Mouse (Mus musculus): Measurements from ENCODE around the gene Rpl6. TPM values are rescaled to one million over a fixed set of nuclear protein-coding genes. Genes with fewer than 3 reads are reported as not detected.

Gene Rpl6
- 672 and 863 TPM in 2 replicates for total RNA-seq (2014; rRNA removed)
- polyA plus RNA-seq (2015; fragmentation: Nextera tagmentation; extraction: Ambion mirVana) = 359 and 435 TPM in 2 replicates

DNA sequence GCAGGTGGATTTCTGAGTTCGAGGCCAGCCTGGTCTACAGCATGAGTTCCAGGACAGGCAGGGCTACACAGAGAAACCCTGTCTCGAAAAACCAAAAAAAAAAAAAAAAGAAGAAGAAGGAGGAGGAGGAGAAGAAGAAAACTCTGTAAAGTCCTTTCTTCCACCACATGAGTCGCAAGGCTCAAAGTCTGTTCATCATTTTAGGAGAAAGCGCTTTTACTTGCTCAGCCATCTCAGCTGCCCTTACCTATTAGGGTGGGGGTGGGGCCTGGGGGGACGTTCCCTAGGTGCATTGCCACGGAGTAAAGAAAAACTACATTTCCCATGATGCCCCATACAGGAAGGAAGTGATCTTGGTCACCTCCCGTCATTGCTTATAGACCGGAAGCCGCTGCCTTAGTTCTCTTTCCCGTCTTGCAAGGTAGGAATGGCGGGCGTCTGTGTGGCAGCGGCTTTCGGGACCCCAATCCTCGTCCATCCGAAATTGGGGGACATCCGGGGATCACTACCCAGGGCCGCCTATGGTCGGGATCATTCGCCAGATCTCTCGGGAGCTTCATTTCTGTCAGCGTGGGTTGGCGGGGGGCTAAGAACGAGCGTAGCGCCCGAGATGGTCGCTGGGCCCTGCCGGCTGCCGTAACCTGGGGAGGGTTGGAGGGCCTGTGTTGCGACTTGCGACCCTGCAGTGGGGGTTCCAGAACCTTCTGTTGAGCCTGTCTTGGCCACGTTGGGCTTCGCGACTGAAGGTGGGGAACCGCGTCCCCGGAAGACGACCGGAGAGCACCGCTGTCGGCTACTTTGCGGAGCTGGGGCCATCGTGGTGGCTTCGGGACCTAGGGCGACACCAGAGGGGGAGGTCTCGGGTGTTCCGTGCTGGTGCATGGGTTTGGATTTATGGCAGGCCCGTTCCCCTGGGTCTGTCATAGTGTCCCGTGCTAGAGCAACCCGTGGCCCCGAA lies at the start of gene Rpl6:
Gene Rpl6 (plus strand): TSS at position 350 of the 958 bp plus-strand sequence.
- peak within 1 kb of the TSS; percentile 83 for H3K27ac ChIP-seq (ENCODE audit: low read depth, low read length)
- H3K9ac ChIP-seq = peak within 1 kb of the TSS; percentile 90
- no peaks in the 10 kb centered on the region for H3K9me3 ChIP-seq (ENCODE audit: low read length)
- WGBS = 1% methylated on average over 52 of the region's 52 CpGs
- peak; percentile 90 for DNase-seq
- peak within 1 kb of the TSS; percentile 77 for H3K4me2 ChIP-seq (ENCODE audit: low read depth)
- peaks cover 31% of the 10 kb centered on the region for H3K36me3 ChIP-seq (ENCODE audit: insufficient read depth)
- peak within 1 kb of the TSS; percentile 78 for H3K4me3 ChIP-seq (ENCODE audit: low read depth, low read length)
- ATAC-seq = peak; percentile 97
- 0 out of 2 replicates have a peak, but pooled peaks cover 2% of the 10 kb centered on the region for H3K4me1 ChIP-seq (ENCODE audit: insufficient read depth)
- TF ChIP-seq CTCF (IDR thresholded peaks at IDR 0.05; ENCODE audit: low read depth) = no peak
- no peaks in the 10 kb centered on the region for H3K27me3 ChIP-seq (ENCODE audit: insufficient read depth, low read length)

DNA sequence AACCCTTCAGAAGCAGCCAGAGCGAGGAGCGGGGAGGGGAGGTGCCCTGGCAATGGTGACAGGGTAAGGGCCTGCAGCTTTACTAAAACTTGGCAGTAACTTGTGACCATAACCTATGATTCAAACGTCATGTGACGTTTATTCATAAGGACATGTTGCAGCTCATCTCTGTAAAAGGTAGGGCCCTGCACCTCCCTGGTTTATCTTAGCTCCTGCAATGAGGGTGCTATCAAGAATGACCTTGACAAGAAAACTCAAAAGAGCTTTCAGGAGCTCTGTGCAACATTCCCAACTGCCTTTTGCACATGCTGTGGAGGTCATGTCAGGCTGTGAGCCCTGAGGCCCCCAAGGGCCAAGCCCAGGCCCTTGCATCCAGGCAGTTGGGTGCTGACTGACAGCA lies 48.2 kb upstream of the Rpl6 start:
- WGBS = 83% methylated on average over 4 of the region's 4 CpGs

DNA sequence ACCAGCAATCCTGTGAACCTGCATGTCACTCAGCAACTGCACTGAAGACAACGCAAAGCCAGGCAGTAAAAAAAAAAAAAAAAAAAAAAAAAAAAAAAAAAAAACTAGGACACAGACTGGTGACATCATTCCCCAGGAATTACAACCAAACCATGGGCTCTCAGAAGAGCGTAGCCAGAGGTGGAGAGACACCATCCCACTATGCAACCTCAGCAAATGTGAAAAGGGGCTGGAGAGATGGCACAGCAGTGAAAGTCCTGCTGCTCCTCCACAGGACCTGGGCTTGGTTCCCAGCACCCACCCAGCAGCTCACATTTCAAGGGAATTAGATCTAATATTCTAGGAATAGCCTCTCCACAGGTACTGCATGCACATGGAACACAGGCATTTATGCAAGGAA lies 47.3 kb upstream of the Rpl6 start:
- no peak overlapping the region for H3K4me2 ChIP-seq (ENCODE audit: low read depth)
- 54% methylated on average over 2 of the region's 2 CpGs for WGBS
- DNase-seq = no peak
- TF ChIP-seq CTCF (IDR thresholded peaks at IDR 0.05; ENCODE audit: low read depth) = no peak
- H3K9ac ChIP-seq = no peak overlapping the region
- no peaks in the 10 kb centered on the region for H3K9me3 ChIP-seq (ENCODE audit: low read length)
- no peak overlapping the region for H3K4me3 ChIP-seq (ENCODE audit: low read depth, low read length)
- peaks cover 64% of the 10 kb centered on the region for H3K36me3 ChIP-seq (ENCODE audit: insufficient read depth)
- H3K27ac ChIP-seq (ENCODE audit: low read depth, low read length) = no peak overlapping the region
- no peaks in the 10 kb centered on the region for H3K27me3 ChIP-seq (ENCODE audit: insufficient read depth, low read length)
- no peak for ATAC-seq
- no peaks in the 10 kb centered on the region for H3K4me1 ChIP-seq (ENCODE audit: insufficient read depth)

More for the DNA sequence above, 48.2 kb upstream of the Rpl6 start:
- no peak for DNase-seq
- Histone ChIP-seq H3K27ac (ENCODE audit: low read depth, low read length) (no peak overlapping the region), H3K9ac (no peak overlapping the region), H3K4me2 (ENCODE audit: low read depth) (no peak overlapping the region), H3K4me3 (ENCODE audit: low read depth, low read length) (no peak overlapping the region), H3K9me3 (ENCODE audit: low read length) (no peaks in the 10 kb centered on the region), H3K27me3 (ENCODE audit: insufficient read depth, low read length) (no peaks in the 10 kb centered on the region), H3K36me3 (ENCODE audit: insufficient read depth) (peaks cover 62% of the 10 kb centered on the region), H3K4me1 (ENCODE audit: insufficient read depth) (no peaks in the 10 kb centered on the region)
- ATAC-seq = no peak
- no peak for TF ChIP-seq CTCF (IDR thresholded peaks at IDR 0.05; ENCODE audit: low read depth)

DNA sequence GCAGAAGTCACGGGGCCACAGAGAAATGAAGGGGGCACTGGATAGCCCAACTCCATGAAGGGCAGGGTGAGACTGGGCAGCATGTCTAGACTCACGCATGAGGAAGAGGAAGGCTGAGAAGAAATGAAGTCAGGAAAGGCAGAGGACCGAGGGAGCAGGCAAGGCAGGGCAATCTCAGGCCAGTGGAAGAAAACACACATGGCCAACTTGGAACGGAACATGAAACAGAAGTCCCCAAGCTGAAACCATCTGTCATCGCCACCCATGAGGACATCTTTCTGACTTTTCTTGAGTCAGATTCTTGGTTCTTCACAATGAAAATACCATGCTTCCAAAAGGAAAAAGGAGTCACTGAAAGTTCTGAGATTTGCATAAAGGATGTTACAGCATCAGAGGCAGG lies 46.8 kb upstream of the Rpl6 start:
- 91% methylated on average over 5 of the region's 5 CpGs for WGBS
- no peaks in the 10 kb centered on the region for H3K4me1 ChIP-seq (ENCODE audit: insufficient read depth)
- no peaks in the 10 kb centered on the region for H3K27me3 ChIP-seq (ENCODE audit: insufficient read depth, low read length)
- no peak for ATAC-seq
- H3K36me3 ChIP-seq (ENCODE audit: insufficient read depth) = peaks cover 64% of the 10 kb centered on the region
- no peak overlapping the region for H3K4me3 ChIP-seq (ENCODE audit: low read depth, low read length)
- DNase-seq = no peak
- H3K4me2 ChIP-seq (ENCODE audit: low read depth) = no peak overlapping the region
- no peaks in the 10 kb centered on the region for H3K9me3 ChIP-seq (ENCODE audit: low read length)
- no peak overlapping the region for H3K27ac ChIP-seq (ENCODE audit: low read depth, low read length)
- H3K9ac ChIP-seq = no peak overlapping the region
- TF ChIP-seq CTCF (IDR thresholded peaks at IDR 0.05; ENCODE audit: low read depth) = no peak

DNA sequence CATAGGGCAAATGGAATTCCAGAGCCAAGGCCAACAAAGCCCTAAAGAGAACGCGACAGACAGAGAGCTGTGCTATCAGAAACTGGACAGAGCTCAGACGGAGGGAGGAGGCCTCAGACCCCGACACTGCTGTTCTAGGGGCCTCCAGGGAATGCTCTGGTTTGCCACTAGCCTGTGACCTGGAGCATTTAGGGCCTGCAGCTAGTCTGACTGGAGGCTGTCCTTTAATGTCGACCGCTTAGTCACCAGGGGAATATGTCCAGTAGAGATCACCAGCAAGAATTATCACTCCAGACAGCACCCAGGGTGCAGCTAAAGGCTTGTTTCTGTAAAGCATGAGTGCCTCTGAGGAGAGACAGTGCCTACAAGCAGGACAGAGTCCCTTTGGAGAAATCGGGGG lies 45.3 kb upstream of the Rpl6 start:
- H3K4me2 ChIP-seq (ENCODE audit: low read depth) = no peak overlapping the region
- ATAC-seq (no peak), DNase-seq (no peak)
- TF ChIP-seq CTCF (IDR thresholded peaks at IDR 0.05; ENCODE audit: low read depth) = no peak
- no peak overlapping the region for H3K9ac ChIP-seq
- H3K4me3 ChIP-seq (ENCODE audit: low read depth, low read length) = no peak overlapping the region
- WGBS = 89% methylated on average over 7 of the region's 7 CpGs
- H3K4me1 ChIP-seq (ENCODE audit: insufficient read depth) = no peaks in the 10 kb centered on the region
- H3K36me3 ChIP-seq (ENCODE audit: insufficient read depth) = peaks cover 64% of the 10 kb centered on the region
- H3K27ac ChIP-seq (ENCODE audit: low read depth, low read length) = no peak overlapping the region
- H3K27me3 ChIP-seq (ENCODE audit: insufficient read depth, low read length) = no peaks in the 10 kb centered on the region
- no peaks in the 10 kb centered on the region for H3K9me3 ChIP-seq (ENCODE audit: low read length)

DNA sequence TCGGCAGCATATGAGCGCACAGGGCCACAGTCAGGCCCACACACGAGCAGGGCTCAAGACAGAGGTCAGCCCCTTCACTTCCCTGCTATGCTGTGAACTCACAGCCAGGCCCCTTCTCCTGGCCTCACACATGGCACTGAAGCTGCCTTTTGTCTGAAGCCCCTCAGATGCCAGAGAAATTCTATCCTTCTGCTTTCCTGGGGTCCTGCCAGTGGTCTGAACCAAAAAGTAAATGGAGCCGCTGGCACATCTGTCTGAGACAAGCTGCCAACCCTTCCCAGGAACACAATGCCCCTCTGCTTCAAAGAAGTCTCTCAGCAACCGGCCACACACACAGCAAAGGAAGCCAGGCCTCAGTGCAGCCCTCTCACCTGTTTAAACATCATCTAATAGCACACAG lies 42.0 kb upstream of the Rpl6 start:
- Histone ChIP-seq H3K27ac (ENCODE audit: low read depth, low read length) (no peak overlapping the region), H3K9me3 (ENCODE audit: low read length) (no peaks in the 10 kb centered on the region), H3K36me3 (ENCODE audit: insufficient read depth) (peaks cover 66% of the 10 kb centered on the region), H3K4me2 (ENCODE audit: low read depth) (no peak overlapping the region), H3K4me3 (ENCODE audit: low read depth, low read length) (no peak overlapping the region), H3K27me3 (ENCODE audit: insufficient read depth, low read length) (no peaks in the 10 kb centered on the region), H3K9ac (no peak overlapping the region), H3K4me1 (ENCODE audit: insufficient read depth) (no peaks in the 10 kb centered on the region)
- ATAC-seq = no peak
- 61% methylated on average over 5 of the region's 5 CpGs for WGBS
- no peak for DNase-seq
- TF ChIP-seq CTCF (IDR thresholded peaks at IDR 0.05; ENCODE audit: low read depth) = no peak

DNA sequence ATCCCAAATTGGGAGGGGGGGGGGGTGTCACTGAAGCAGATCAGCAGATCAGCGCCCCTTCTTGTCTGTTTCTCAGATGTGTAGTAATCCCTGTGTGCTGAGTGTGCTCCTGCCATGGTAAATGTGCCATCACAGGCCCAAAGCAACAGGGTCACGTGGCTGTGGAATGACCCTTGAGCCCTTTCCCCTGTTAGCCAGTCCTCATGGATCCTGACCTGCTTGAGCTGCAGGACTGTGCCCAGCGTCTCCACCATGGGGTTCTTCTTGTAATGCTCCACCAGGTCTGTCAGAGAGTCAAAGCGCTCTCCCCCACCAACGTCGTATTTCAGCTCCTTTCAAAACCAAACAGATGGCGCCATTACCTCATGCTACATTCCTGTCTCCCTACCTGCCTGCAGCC lies 41.4 kb upstream of the Rpl6 start:
- Histone ChIP-seq H3K9ac (no peak overlapping the region), H3K27ac (ENCODE audit: low read depth, low read length) (no peak overlapping the region), H3K4me3 (ENCODE audit: low read depth, low read length) (no peak overlapping the region), H3K27me3 (ENCODE audit: insufficient read depth, low read length) (no peaks in the 10 kb centered on the region), H3K4me1 (ENCODE audit: insufficient read depth) (no peaks in the 10 kb centered on the region), H3K4me2 (ENCODE audit: low read depth) (no peak overlapping the region), H3K9me3 (ENCODE audit: low read length) (no peaks in the 10 kb centered on the region), H3K36me3 (ENCODE audit: insufficient read depth) (peaks cover 62% of the 10 kb centered on the region)
- WGBS = 85% methylated on average over 7 of the region's 7 CpGs
- ATAC-seq (no peak), DNase-seq (no peak)
- no peak for TF ChIP-seq CTCF (IDR thresholded peaks at IDR 0.05; ENCODE audit: low read depth)
